ENCODE assay signal across 19 mouse cellular contexts in genomic region chr1:43343410-43343809, GRCm38 (mm10).
A peak's percentile ranks its signal among the peaks of the same experiment; 100 is the strongest.
DNase-seq lines count a peak whose midpoint lies in the region; ATAC-seq and TF ChIP-seq lines count a peak whose summit lies in the region.
"Had no signal": no experiment of that assay in that cellular context is flagged by ENCODE, and none has a peak within 500 bp of the region (broad histone marks: within the 10 kb centered on the region; RNA-seq: fewer than 3 reads in every experiment).

No protein-coding gene starts in this region.

- peak; percentile 21 for DNase-seq in liver
- no peak for DNase-seq in liver, embryonic 13.5 days
- no peak for DNase-seq in liver, postnatal 0 days
- no peak for DNase-seq in adrenal gland, postnatal 14 days
- no peak for DNase-seq in ovary, postnatal 14 days (ENCODE audit: low spot score)
- no peak for DNase-seq in midbrain, embryonic 11.5 days (ENCODE audit: low spot score, missing footprints)
- DNase-seq in urinary bladder, adult 2 months (ENCODE audit: low spot score) = no peak
- DNase-seq: adrenal gland, adult 2 months; adrenal gland, postnatal 36 days; cerebellum, adult 2 months; cerebellum, postnatal 10 days; gastrocnemius, postnatal 36 days had no signal

- no peaks in the 10 kb centered on the region for H3K27me3 ChIP-seq in liver, embryonic 13.5 days
- H3K27me3 ChIP-seq in liver, postnatal 0 days (ENCODE audit: insufficient read depth, low read length) = no peaks in the 10 kb centered on the region
- H3K27me3 ChIP-seq in stomach, embryonic 15.5 days (replicated peaks) = no peaks in the 10 kb centered on the region
- no peaks in the 10 kb centered on the region for H3K27me3 ChIP-seq in midbrain, embryonic 11.5 days (ENCODE audit: control insufficient read depth, insufficient read depth, low read length)
- H3K27me3 ChIP-seq: embryonic facial prominence, embryonic 12.5 days; forebrain, embryonic 15.5 days; heart, embryonic 15.5 days had no signal

- no peak overlapping the region for H3K4me3 ChIP-seq in liver, embryonic 13.5 days (replicated peaks)
- H3K4me3 ChIP-seq in liver, postnatal 0 days (ENCODE audit: low read depth, low read length) = no peak overlapping the region
- H3K4me3 ChIP-seq in stomach, embryonic 15.5 days (replicated peaks) = no peak overlapping the region
- H3K4me3 ChIP-seq in midbrain, embryonic 11.5 days (ENCODE audit: low read depth, low read length) = no peak overlapping the region
- H3K4me3 ChIP-seq: embryonic facial prominence, embryonic 12.5 days; forebrain, embryonic 15.5 days; heart, embryonic 15.5 days; hindbrain, embryonic 10.5 days had no signal

- no peak overlapping the region for H3K4me2 ChIP-seq in liver, embryonic 13.5 days
- H3K4me2 ChIP-seq in liver, postnatal 0 days (ENCODE audit: low read depth, low read length) = no peak overlapping the region
- H3K4me2 ChIP-seq in stomach, embryonic 15.5 days = no peak overlapping the region
- no peak overlapping the region for H3K4me2 ChIP-seq in midbrain, embryonic 11.5 days
- H3K4me2 ChIP-seq: embryonic facial prominence, embryonic 12.5 days; forebrain, embryonic 15.5 days; heart, embryonic 11.5 days; heart, embryonic 15.5 days; hindbrain, embryonic 14.5 days had no signal

- ATAC-seq in liver, embryonic 13.5 days (ENCODE audit: low read depth) = peak; percentile 88
- ATAC-seq in liver, postnatal 0 days = peak; percentile 80
- ATAC-seq in stomach, embryonic 15.5 days (ENCODE audit: insufficient read depth, low FRiP score, low read depth) = peak; percentile 66
- no peak for ATAC-seq in midbrain, embryonic 11.5 days (ENCODE audit: low FRiP score)
- ATAC-seq: forebrain, embryonic 15.5 days had no signal

- TF ChIP-seq CTCF in liver, postnatal 0 days (IDR thresholded peaks at IDR 0.05; ENCODE audit: low read depth) = no peak

- H3K4me1 ChIP-seq in liver, embryonic 13.5 days (replicated peaks) = peaks cover 19% of the 10 kb centered on the region
- H3K4me1 ChIP-seq in liver, postnatal 0 days (ENCODE audit: insufficient read depth) = no peaks in the 10 kb centered on the region
- H3K4me1 ChIP-seq in stomach, embryonic 15.5 days = no peaks in the 10 kb centered on the region
- H3K4me1 ChIP-seq in midbrain, embryonic 11.5 days (ENCODE audit: control insufficient read depth, insufficient read depth, low read length) = no peaks in the 10 kb centered on the region
- H3K4me1 ChIP-seq: embryonic facial prominence, embryonic 12.5 days; forebrain, embryonic 15.5 days; hindbrain, embryonic 10.5 days had no signal

- peak; percentile 88 for TF ChIP-seq EP300 in liver, postnatal 0 days (IDR thresholded peaks at IDR 0.05; ENCODE audit: low read depth)

- H3K36me3 ChIP-seq in liver, embryonic 13.5 days = no peaks in the 10 kb centered on the region
- H3K36me3 ChIP-seq in liver, postnatal 0 days (replicated peaks; ENCODE audit: insufficient read depth, low read length) = no peaks in the 10 kb centered on the region
- no peaks in the 10 kb centered on the region for H3K36me3 ChIP-seq in stomach, embryonic 15.5 days
- no peaks in the 10 kb centered on the region for H3K36me3 ChIP-seq in midbrain, embryonic 11.5 days (ENCODE audit: control insufficient read depth, insufficient read depth, low read length)
- H3K36me3 ChIP-seq: embryonic facial prominence, embryonic 12.5 days; forebrain, embryonic 15.5 days; heart, embryonic 15.5 days; hindbrain, embryonic 10.5 days had no signal

- no peaks in the 10 kb centered on the region for H3K9me3 ChIP-seq in liver, embryonic 13.5 days (replicated peaks)
- H3K9me3 ChIP-seq in liver, postnatal 0 days (ENCODE audit: low read length) = no peaks in the 10 kb centered on the region
- no peaks in the 10 kb centered on the region for H3K9me3 ChIP-seq in stomach, embryonic 15.5 days
- H3K9me3 ChIP-seq in midbrain, embryonic 11.5 days (ENCODE audit: control insufficient read depth, low read length) = no peaks in the 10 kb centered on the region
- H3K9me3 ChIP-seq: embryonic facial prominence, embryonic 12.5 days; forebrain, embryonic 15.5 days; heart, embryonic 15.5 days; hindbrain, embryonic 10.5 days had no signal

- 21% methylated on average over 2 of the region's 2 CpGs for WGBS in liver, embryonic 13.5 days (ENCODE audit: insufficient replicate concordance)
- WGBS in liver, postnatal 0 days (ENCODE audit: insufficient replicate concordance) = 44% methylated on average over 2 of the region's 2 CpGs
- 54% methylated on average over 2 of the region's 2 CpGs for WGBS in stomach, embryonic 15.5 days
- WGBS in midbrain, embryonic 11.5 days = 89% methylated on average over 2 of the region's 2 CpGs

- H3K9ac ChIP-seq in liver, embryonic 13.5 days = no peak overlapping the region
- H3K9ac ChIP-seq in liver, postnatal 0 days (replicated peaks) = no peak overlapping the region
- no peak overlapping the region for H3K9ac ChIP-seq in stomach, embryonic 15.5 days
- H3K9ac ChIP-seq in midbrain, embryonic 11.5 days (ENCODE audit: low read length) = no peak overlapping the region
- H3K9ac ChIP-seq: embryonic facial prominence, embryonic 12.5 days; forebrain, embryonic 15.5 days; heart, embryonic 15.5 days; hindbrain, embryonic 14.5 days had no signal

- H3K27ac ChIP-seq in liver, embryonic 13.5 days = no peak overlapping the region
- H3K27ac ChIP-seq in liver, postnatal 0 days (ENCODE audit: low read depth) = no peak overlapping the region
- no peak overlapping the region for H3K27ac ChIP-seq in stomach, embryonic 15.5 days
- no peak overlapping the region for H3K27ac ChIP-seq in midbrain, embryonic 11.5 days (ENCODE audit: low read depth, low read length)
- H3K27ac ChIP-seq: embryonic facial prominence, embryonic 12.5 days; forebrain, embryonic 15.5 days; heart, embryonic 15.5 days; hindbrain, embryonic 10.5 days; hindbrain, embryonic 14.5 days had no signal
